In genomic region chr9:112023111-112023510, GRCm38 (mm10) we compare ENCODE assay signal across 25 mouse cellular contexts.
DNase-seq lines count a peak whose midpoint lies in the region; ATAC-seq and TF ChIP-seq lines count a peak whose summit lies in the region.
"Had no signal": no experiment of that assay in that cellular context is flagged by ENCODE, and none has a peak within 500 bp of the region (broad histone marks: within the 10 kb centered on the region; RNA-seq: fewer than 3 reads in every experiment).

No protein-coding gene starts in this region.

- no peaks in the 10 kb centered on the region for H3K9me3 ChIP-seq in heart, embryonic 13.5 days
- H3K9me3 ChIP-seq: embryonic facial prominence, embryonic 13.5 days; embryonic facial prominence, embryonic 15.5 days; forebrain, embryonic 10.5 days; forebrain, embryonic 12.5 days had no signal

- H3K27me3 ChIP-seq in heart, embryonic 13.5 days (replicated peaks) = no peaks in the 10 kb centered on the region
- H3K27me3 ChIP-seq in liver, adult 2 months (ENCODE audit: control insufficient read depth, insufficient read depth, low read length) = no peaks in the 10 kb centered on the region
- H3K27me3 ChIP-seq in myocyte (ENCODE audit: control insufficient read depth, insufficient read depth, insufficient read length) = no peaks in the 10 kb centered on the region
- H3K27me3 ChIP-seq: CH12.LX; embryonic facial prominence, embryonic 13.5 days; embryonic facial prominence, embryonic 15.5 days; forebrain, embryonic 12.5 days; Patski had no signal

- no peak for TF ChIP-seq POLR2A in liver, adult 2 months (IDR thresholded peaks at IDR 0.05; ENCODE audit: extremely low read depth, insufficient read depth, low read length)
- no peak for TF ChIP-seq POLR2A in myocyte (IDR thresholded peaks at IDR 0.05; ENCODE audit: insufficient read length, low read depth)

- no peaks in the 10 kb centered on the region for H3K36me3 ChIP-seq in heart, embryonic 13.5 days
- H3K36me3 ChIP-seq in liver, adult 2 months (ENCODE audit: control insufficient read depth, insufficient read depth, low read length) = no peaks in the 10 kb centered on the region
- H3K36me3 ChIP-seq in myocyte (ENCODE audit: control insufficient read depth, insufficient read depth) = no peaks in the 10 kb centered on the region
- H3K36me3 ChIP-seq: embryonic facial prominence, embryonic 13.5 days; embryonic facial prominence, embryonic 15.5 days; forebrain, embryonic 10.5 days; forebrain, embryonic 12.5 days; G1E had no signal

- H3K4me3 ChIP-seq in heart, embryonic 13.5 days = no peak overlapping the region
- H3K4me3 ChIP-seq in liver, adult 2 months (ENCODE audit: insufficient read depth, low read depth, low read length) = no peak overlapping the region
- H3K4me3 ChIP-seq in myocyte = no peak overlapping the region
- H3K4me3 ChIP-seq: embryonic facial prominence, embryonic 13.5 days; embryonic facial prominence, embryonic 15.5 days; erythroblast, embryonic 14.5 days; forebrain, embryonic 10.5 days; forebrain, embryonic 12.5 days had no signal

- H3ac ChIP-seq in myocyte (ENCODE audit: control insufficient read depth, insufficient read length) = no peak overlapping the region

- no peak overlapping the region for H3K4me2 ChIP-seq in heart, embryonic 13.5 days
- H3K4me2 ChIP-seq in myocyte (ENCODE audit: low read depth) = peak overlapping the region; percentile 60
- H3K4me2 ChIP-seq: embryonic facial prominence, embryonic 13.5 days; embryonic facial prominence, embryonic 15.5 days; forebrain, embryonic 12.5 days had no signal

- no peaks in the 10 kb centered on the region for H3K79me2 ChIP-seq in liver, adult 2 months (ENCODE audit: control insufficient read depth, insufficient read depth, low read length)
- no peaks in the 10 kb centered on the region for H3K79me2 ChIP-seq in myocyte (ENCODE audit: control insufficient read depth, insufficient read depth)

- no peak overlapping the region for H3K9ac ChIP-seq in heart, embryonic 13.5 days
- no peak overlapping the region for H3K9ac ChIP-seq in liver, adult 2 months (ENCODE audit: low read depth, low read length)
- H3K9ac ChIP-seq: embryonic facial prominence, embryonic 13.5 days; embryonic facial prominence, embryonic 15.5 days; forebrain, embryonic 12.5 days had no signal

- no peak for TF ChIP-seq CTCF in liver, adult 2 months (IDR thresholded peaks at IDR 0.05; ENCODE audit: low read depth, low read length)

- 79% methylated on average over 5 of the region's 5 CpGs for WGBS in heart, embryonic 13.5 days
- WGBS in liver, adult 2 months = 29% methylated on average over 5 of the region's 5 CpGs

- ATAC-seq in cerebellum, adult (ENCODE audit: insufficient number of reproducible peaks, low FRiP score, low TSS enrichment) = no peak
- ATAC-seq in heart, embryonic 13.5 days (ENCODE audit: extremely low read depth, insufficient number of reproducible peaks, low FRiP score, low TSS enrichment) = no peak
- ATAC-seq: activated CD4-positive, CD25-positive, alpha-beta regulatory T cell, adult 4 months; CD4-positive, CD25-positive, alpha-beta regulatory T cell, adult 4 months; forebrain, embryonic 14.5 days; forebrain, embryonic 16.5 days had no signal

- DNase-seq in cerebellum, postnatal 10 days = peak; percentile 36 to 44
- DNase-seq in heart, postnatal 14 days = no peak
- peak; percentile 95 for DNase-seq in liver, adult 2 months (ENCODE audit: extremely low read depth, low read depth, low spot score)
- DNase-seq in liver = no peak
- DNase-seq: adrenal gland, adult 8-10 months; adrenal gland, postnatal 14 days; B cell, adult 2 months; cerebellum, adult 11-12 months; cerebellum, adult 9-11 months; embryo, embryonic 11 days had no signal

- H3K27ac ChIP-seq in heart, embryonic 13.5 days (replicated peaks) = peak overlapping the region; percentile 54; the same call in 1 of the 2 replicates
- H3K27ac ChIP-seq in liver, adult 2 months (replicated peaks; ENCODE audit: insufficient read depth, low read depth, low read length) = peak overlapping the region; percentile 60
- H3K27ac ChIP-seq: embryonic facial prominence, embryonic 13.5 days; embryonic facial prominence, embryonic 15.5 days; forebrain, embryonic 10.5 days; forebrain, embryonic 12.5 days had no signal

- peaks cover 10% of the 10 kb centered on the region for H3K4me1 ChIP-seq in heart, embryonic 13.5 days
- peaks cover 1% of the 10 kb centered on the region; the same call in 1 of the 2 replicates for H3K4me1 ChIP-seq in liver, adult 2 months (ENCODE audit: control insufficient read depth, insufficient read depth, low read length)
- H3K4me1 ChIP-seq: embryonic facial prominence, embryonic 13.5 days; embryonic facial prominence, embryonic 15.5 days; forebrain, embryonic 10.5 days; forebrain, embryonic 12.5 days had no signal

- intact Hi-C loops in heart, postnatal 14 days (cut with DNase I) = no loop called here

TF ChIP-seq in myocyte, 11 proteins besides CTCF, POLR2A, EP300 and RAD21:
- TF ChIP-seq MYOG (IDR thresholded peaks at IDR 0.05; ENCODE audit: control insufficient read depth in 1 of 3, insufficient read depth in 1 of 3, insufficient read length in 2 of 3, low read depth in 2 of 3) (no peak), REST (IDR thresholded peaks at IDR 0.05; ENCODE audit: insufficient read depth, insufficient read length) (no peak), MAX (IDR thresholded peaks at IDR 0.05; ENCODE audit: low read depth) (no peak), SRF (IDR thresholded peaks at IDR 0.05; ENCODE audit: control insufficient read depth, insufficient read length, low read depth) (no peak), CEBPB (IDR thresholded peaks at IDR 0.05; ENCODE audit: insufficient read depth, poor library complexity, severe bottlenecking) (no peak), POLR2AphosphoS2 (IDR thresholded peaks at IDR 0.05; ENCODE audit: insufficient read length, low read depth) (no peak), E2F4 (IDR thresholded peaks at IDR 0.05; ENCODE audit: insufficient read depth) (no peak), MYOD1 (IDR thresholded peaks at IDR 0.05; ENCODE audit: control insufficient read depth in 1 of 3, insufficient read length in 2 of 3, low read depth in 2 of 3) (no peak), TCF12 (IDR thresholded peaks at IDR 0.05; ENCODE audit: insufficient read depth, poor library complexity, severe bottlenecking) (no peak), USF1 (IDR thresholded peaks at IDR 0.05; ENCODE audit: low read depth) (no peak), TCF3 (IDR thresholded peaks at IDR 0.05; ENCODE audit: insufficient read length, low read depth) (no peak)

Comparison
In these comparisons a context has a peak if more than half of its experiments do, and no peak if none do; other contexts are left out.
1. DNase-seq: peak in cerebellum, postnatal 10 days (2 of 2) and liver, adult 2 months (single experiment); none in heart, postnatal 14 days (0 of 2) and liver (single experiment).